Mouse (Mus musculus) liver, embryonic 14.5 days (tissue): ENCODE results near the gene Zfp449. TPM values are rescaled to one million over a fixed set of nuclear protein-coding genes. Genes with fewer than 3 reads are reported as not detected.

Source experiments
- ATAC-seq: fragments of 200-750 bp; cut with Nextera tagmentation; 2 replicates; pipeline ENCODE4 v1.8.0; 2017; ENCODE audit warnings: moderate number of reproducible peaks, mild to moderate bottlenecking, moderate library complexity; ENCODE audit not compliant: insufficient read depth
- DNase-seq, 3 experiments: peaks; one replicate each; pipeline ENCODE4 v3.0.0-alpha.2; 2012 to 2013; ENCODE audit warnings: low read depth in 3 of 3, low spot score in 3 of 3
- H3K27ac ChIP-seq: fragments of 300-500 bp; sonication (generic); 2 replicates; pipeline ENCODE4 v1.5.1; 2014; ENCODE audit warnings: moderate library complexity, mild to moderate bottlenecking, control low read depth, inconsistent platforms
- H3K27me3 ChIP-seq: fragments of 300-500 bp; sonication (generic); 2 replicates; pipeline ENCODE4 v1.6.1; 2014; ENCODE audit warnings: mild to moderate bottlenecking, low read length, moderate library complexity; ENCODE audit not compliant: control insufficient read depth, insufficient read depth
- H3K36me3 ChIP-seq: fragments of 300-500 bp; sonication (generic); replicated peaks from 2 replicates; pipeline ENCODE4 v1.6.1; 2014; ENCODE audit warnings: low read depth; ENCODE audit not compliant: control insufficient read depth, insufficient read depth
- H3K4me1 ChIP-seq, 2 experiments: fragments of 200-500 bp in 1 of 2; fragments of 300-500 bp in 1 of 2; sonication (generic) in 1 of 2; replicated peaks; 2 replicates each; pipeline ENCODE4 v1.6.1; 2012 to 2014; ENCODE audit warnings: antibody characterized with exemption in 1 of 2, inconsistent platforms in 1 of 2, low read length in 1 of 2; ENCODE audit not compliant: control insufficient read depth in 2 of 2, insufficient read depth in 2 of 2
- H3K4me2 ChIP-seq: fragments of 300-500 bp; sonication (generic); 2 replicates; pipeline ENCODE4 v1.6.1; 2014; ENCODE audit warnings: low read depth, mild to moderate bottlenecking, control low read depth, moderate library complexity
- H3K4me3 ChIP-seq, 2 experiments: fragments of 200-500 bp in 1 of 2; fragments of 300-500 bp in 1 of 2; sonication (generic) in 1 of 2; 2 replicates each; pipeline ENCODE4 v1.5.1; 2012 to 2014; ENCODE audit warnings: low read depth in 2 of 2, low read length in 2 of 2, mild to moderate bottlenecking in 2 of 2, control low read depth in 1 of 2, inconsistent platforms in 1 of 2, moderate library complexity in 1 of 2; ENCODE audit not compliant: insufficient read depth in 1 of 2
- H3K9ac ChIP-seq: fragments of 300-500 bp; sonication (generic); replicated peaks from 2 replicates; pipeline ENCODE4 v1.6.1; 2014; ENCODE audit warnings: mild to moderate bottlenecking, control low read depth, moderate library complexity
- H3K9me3 ChIP-seq: fragments of 300-500 bp; sonication (generic); 2 replicates; pipeline ENCODE4 v1.6.1; 2016; ENCODE audit warnings: low read length, mixed read lengths; ENCODE audit not compliant: control insufficient read depth
- CTCF ChIP-seq: IDR thresholded peaks from 2 replicates; pipeline ENCODE4 v1.5.1; 2016; ENCODE audit warnings: antibody characterized with exemption, low read depth, control low read depth
- EP300 ChIP-seq: IDR thresholded peaks from 2 replicates; pipeline ENCODE4 v1.6.1; 2016; ENCODE audit warnings: antibody characterized with exemption, low read depth
- WGBS: fragments of 180-500 bp; shearing (Covaris S2); extraction: QIAGEN DNeasy Blood & Tissue Kit; methylation state at CpG from one replicate; pipeline ENCODE4 v1.1.7; 2014; ENCODE audit not compliant: insufficient replicate concordance; 5-methylcytosine and 5-hydroxymethylcytosine counted together
- polyA plus RNA-seq, 2 experiments: library from polyadenylated mRNA; depleted of rRNA in 1 of 2; stranded (reverse) in 1 of 2; unstranded in 1 of 2; fragments of >200 nt; fragmentation: Nextera tagmentation in 1 of 2; extraction: Ambion mirVana in 1 of 2; gene quantifications; 2 replicates each; pipeline versions ENCODE4 v1.2.1 to v1.2.3; 2012 to 2014

Zfp449 gene
- 0.36 and 0.48 TPM in 2 replicates for polyA plus RNA-seq (2012; rRNA removed)
- polyA plus RNA-seq (2014; fragmentation: Nextera tagmentation; extraction: Ambion mirVana) = 0.64 and 0.70 TPM in 2 replicates

- Histone ChIP-seq H3K27me3 (no peaks in the 10 kb centered on the region), H3K9ac (peak within 1 kb of the TSS; percentile 56), H3K36me3 (no peaks in the 10 kb centered on the region), H3K27ac (no peak within 1 kb of the TSS), H3K9me3 (no peaks in the 10 kb centered on the region), H3K4me3 (peak within 1 kb of the TSS; percentile 61 to 75), H3K4me2 (peak within 1 kb of the TSS; percentile 62), H3K4me1 (no peaks in the 10 kb centered on the region)
- WGBS = 9% methylated on average over 30 of the region's 39 CpGs
- TF ChIP-seq CTCF (no peak), EP300 (no peak)
- peak; percentile 48 to 56 (median 52) for DNase-seq
- ATAC-seq = peak; percentile 94
Measured at GRCm38 (mm10) chrX:56346176-56346931, at the start of gene Zfp449. TSS of gene Zfp449 (plus strand) at chrX:56346400.

GRCm38 (mm10) chrX:56307597-56307996, 38.6 kb upstream of the Zfp449 start:
- DNase-seq = no peak
- H3K4me1 ChIP-seq = no peaks in the 10 kb centered on the region
- no peak overlapping the region for H3K4me3 ChIP-seq
- 23% methylated on average over 5 of the region's 5 CpGs for WGBS
- no peak overlapping the region for H3K9ac ChIP-seq
- H3K36me3 ChIP-seq = no peaks in the 10 kb centered on the region
- no peaks in the 10 kb centered on the region for H3K9me3 ChIP-seq
- no peaks in the 10 kb centered on the region for H3K27me3 ChIP-seq
- TF ChIP-seq CTCF = no peak
- no peak for TF ChIP-seq EP300
- H3K27ac ChIP-seq = no peak overlapping the region
- H3K4me2 ChIP-seq = no peak overlapping the region
- no peak for ATAC-seq

DNA sequence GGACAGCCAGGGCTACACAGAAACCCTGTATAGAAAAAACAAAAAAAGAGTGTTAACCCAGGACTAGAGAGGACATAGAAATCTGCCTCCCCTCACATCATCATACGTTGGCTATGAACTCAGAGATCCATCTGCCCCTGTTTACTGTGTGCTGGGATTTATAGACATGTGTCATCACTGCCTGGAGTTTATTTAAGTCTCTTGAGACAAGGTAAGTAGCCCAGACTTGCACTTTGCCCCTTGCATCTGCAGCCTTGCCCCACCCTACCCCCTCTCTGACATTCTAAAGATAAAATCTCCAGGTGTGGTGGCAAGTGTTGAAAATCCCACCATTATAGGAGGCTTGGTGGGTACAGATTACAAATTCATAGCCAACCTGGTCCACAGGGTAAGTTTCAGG, 33.4 kb upstream of the Zfp449 start:
- Histone ChIP-seq H3K4me1 (no peaks in the 10 kb centered on the region), H3K9ac (no peak overlapping the region), H3K27ac (no peak overlapping the region), H3K27me3 (no peaks in the 10 kb centered on the region), H3K4me3 (no peak overlapping the region), H3K9me3 (no peaks in the 10 kb centered on the region), H3K4me2 (no peak overlapping the region), H3K36me3 (no peaks in the 10 kb centered on the region)
- ATAC-seq (no peak), DNase-seq (no peak)
- 24% methylated on average over 1 of the region's 1 CpGs for WGBS
- TF ChIP-seq EP300 (no peak), CTCF (no peak)

GRCm38 (mm10) chrX:56322096-56322495, 24.1 kb upstream of the Zfp449 start:
- H3K27me3 ChIP-seq = no peaks in the 10 kb centered on the region
- H3K4me3 ChIP-seq = no peak overlapping the region
- no peak for TF ChIP-seq EP300
- no peak for TF ChIP-seq CTCF
- H3K36me3 ChIP-seq = no peaks in the 10 kb centered on the region
- no peaks in the 10 kb centered on the region for H3K4me1 ChIP-seq
- no peak overlapping the region for H3K4me2 ChIP-seq
- WGBS = 56% methylated on average over 5 of the region's 5 CpGs
- no peak overlapping the region for H3K27ac ChIP-seq
- no peak for DNase-seq
- no peak for ATAC-seq
- H3K9me3 ChIP-seq = no peaks in the 10 kb centered on the region
- H3K9ac ChIP-seq = no peak overlapping the region

- no peak overlapping the region for H3K4me2 ChIP-seq
- 28% methylated on average over 2 of the region's 2 CpGs for WGBS
- no peak overlapping the region for H3K9ac ChIP-seq
- no peaks in the 10 kb centered on the region for H3K36me3 ChIP-seq
- H3K4me3 ChIP-seq = no peak overlapping the region
- TF ChIP-seq CTCF = no peak
- no peak for TF ChIP-seq EP300
- no peaks in the 10 kb centered on the region for H3K4me1 ChIP-seq
- no peak overlapping the region for H3K27ac ChIP-seq
- DNase-seq (no peak), ATAC-seq (no peak)
- no peaks in the 10 kb centered on the region for H3K27me3 ChIP-seq
- H3K9me3 ChIP-seq = no peaks in the 10 kb centered on the region
Measured at GRCm38 (mm10) chrX:56322731-56323130, 23.5 kb upstream of the Zfp449 start.
